Mouse (Mus musculus): ENCODE results near the gene Dph7.

Dph7 gene

DNA sequence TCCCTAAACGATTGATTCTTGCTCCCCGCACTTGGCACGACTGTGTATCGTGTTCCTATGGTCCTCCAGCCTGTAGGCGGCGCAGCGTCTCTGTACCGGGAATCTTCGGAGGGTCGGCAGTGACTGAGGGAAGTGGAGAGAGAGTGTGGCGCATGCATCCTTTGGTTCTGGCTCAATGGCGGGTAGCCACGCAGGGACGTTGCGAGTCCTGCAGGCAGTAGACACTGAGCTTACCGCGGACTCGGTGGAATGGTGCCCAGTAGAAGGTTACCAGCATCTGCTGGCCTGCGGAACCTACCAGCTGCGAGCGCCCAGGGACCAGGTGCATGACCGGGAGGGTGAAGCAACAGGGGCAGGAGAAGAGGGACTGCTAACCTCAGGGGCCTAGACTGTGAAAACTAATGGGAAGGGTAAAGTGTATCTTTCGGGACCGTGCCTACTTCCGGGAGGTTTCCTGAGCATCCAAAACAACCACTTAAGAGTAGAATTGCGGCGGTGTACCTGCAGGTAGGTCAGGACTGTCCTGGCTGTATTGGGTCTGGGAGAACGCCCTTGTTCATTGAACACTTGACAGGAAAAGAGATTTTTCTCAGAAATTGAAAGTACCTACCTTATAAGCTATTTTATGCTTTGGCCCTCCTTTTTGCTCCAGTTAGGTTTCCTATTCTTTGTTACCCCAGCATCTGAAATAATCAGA, at the start of gene Dph7:
Gene Dph7 (plus strand): TSS at position 97 of the 697 bp plus-strand sequence.
- peak; percentile 88 for DNase-seq

- no peak for DNase-seq
These were observed 49.6 kb upstream of the Dph7 start for GRCm38 (mm10) chr2:24912589-24912988.

DNA sequence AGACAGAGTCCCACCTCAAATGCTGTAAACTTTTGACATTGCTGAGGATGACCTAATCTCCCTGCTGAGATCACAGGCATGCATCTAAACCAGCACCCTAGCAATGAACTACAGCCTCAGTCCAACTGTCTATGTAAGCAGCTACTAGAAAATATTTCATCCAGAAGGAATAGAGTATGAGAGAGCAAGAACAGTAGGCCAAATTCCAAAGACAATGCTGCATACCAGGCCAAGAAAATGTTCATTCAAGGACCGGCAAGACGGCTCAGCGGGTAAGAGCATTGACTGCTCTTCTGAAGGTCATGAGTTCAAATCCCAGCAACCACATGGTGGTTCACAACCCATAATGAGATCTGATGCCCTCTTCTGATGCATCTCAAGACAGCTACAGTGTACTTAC, 47.4 kb upstream of the Dph7 start:
- DNase-seq, result no peak

DNA sequence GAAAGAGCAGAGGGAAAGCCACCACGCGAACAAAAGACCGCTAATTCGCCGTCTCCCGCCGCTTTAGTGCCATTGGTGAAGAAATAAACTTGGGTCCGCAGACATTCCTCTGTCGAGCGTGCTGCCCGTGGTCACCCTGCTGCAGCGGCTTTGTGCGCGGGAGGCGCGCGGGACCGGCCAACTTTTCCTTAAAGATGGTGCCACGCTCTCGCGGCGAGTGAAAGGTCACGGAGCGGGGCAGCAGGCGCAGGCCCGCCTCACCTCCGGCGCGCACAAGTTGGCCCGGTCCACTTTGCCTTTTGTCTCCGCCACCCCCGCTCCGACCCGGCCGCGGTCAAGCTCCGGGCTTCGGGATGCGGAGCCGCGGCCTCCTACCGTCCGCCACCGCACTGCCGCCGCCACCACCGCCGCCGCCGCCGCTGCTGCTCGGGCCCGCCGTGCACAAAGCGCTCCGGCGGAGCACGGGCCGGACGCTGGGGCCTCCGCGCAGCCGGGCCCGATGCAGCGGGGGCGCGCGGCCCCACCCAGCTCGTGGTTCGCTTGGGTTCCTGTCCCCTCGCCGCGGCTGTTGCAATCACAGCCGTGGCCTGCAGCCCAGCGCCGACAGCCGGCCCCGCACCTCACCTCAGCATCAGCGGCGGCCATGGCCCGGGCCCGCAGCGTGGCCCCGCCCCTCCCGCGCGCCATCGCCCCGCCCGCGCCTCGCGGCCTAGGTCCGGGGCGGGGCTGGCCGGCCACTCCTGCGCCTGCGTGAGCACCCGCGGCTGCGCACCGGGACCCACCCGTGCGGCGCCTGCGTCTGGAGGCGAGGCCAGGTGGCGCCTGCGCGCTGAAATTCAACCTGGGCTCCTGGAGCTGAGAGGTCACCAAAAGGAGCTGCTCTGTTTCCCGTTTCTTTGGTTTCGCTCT, 43.0 kb upstream of the Dph7 start, which contains the start of gene Ehmt1:
Gene Ehmt1 (minus strand): TSS at position 685 of the 909 bp plus-strand sequence.
- peak; percentile 95 for DNase-seq

DNA sequence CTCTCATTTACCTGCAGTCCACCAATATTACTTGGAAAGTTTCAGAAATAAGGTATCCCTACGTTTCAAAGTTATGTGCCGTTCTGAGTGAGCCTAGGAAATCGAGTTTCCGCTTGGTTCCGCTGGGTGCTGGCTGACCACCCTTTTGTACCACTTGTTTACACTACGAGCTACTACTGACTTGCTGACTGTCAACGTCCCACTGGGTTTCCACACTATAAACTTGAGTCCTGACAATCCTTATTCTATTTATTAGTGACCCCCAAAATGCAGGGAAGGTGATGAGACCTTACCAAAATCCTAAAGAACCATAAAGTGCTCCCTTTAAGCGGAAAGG, 42.4 kb upstream of the Dph7 start:
- DNase-seq, result no peak

GRCm38 (mm10) chr2:24923561-24923960, 38.6 kb upstream of the Dph7 start:
- DNase-seq, result peak; percentile 15

DNA sequence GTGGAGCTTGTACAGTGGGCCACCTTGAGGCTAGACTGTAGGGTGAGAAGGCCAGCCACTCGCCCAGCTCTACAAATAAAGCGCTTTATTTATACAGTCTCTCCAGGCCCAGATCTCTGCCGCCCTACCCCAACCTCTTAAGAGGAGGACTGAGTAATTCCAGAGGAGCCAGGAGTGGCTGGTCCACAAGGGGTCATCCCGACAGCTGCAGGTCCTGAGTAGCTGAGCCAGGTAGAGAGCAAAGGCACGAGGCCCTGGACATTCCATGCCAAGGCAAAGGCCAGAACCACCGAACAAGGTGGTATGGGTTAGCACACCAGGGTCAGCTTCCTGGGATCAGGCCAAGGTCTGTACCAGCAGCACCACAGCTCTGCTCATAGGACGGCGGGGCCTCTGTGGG, 36.9 kb upstream of the Dph7 start:
- no peak for DNase-seq

GRCm38 (mm10) chr2:24926345-24926964, 35.7 kb upstream of the Dph7 start:
- DNase-seq, result peak; percentile 7

GRCm38 (mm10) chr2:24926965-24927358, 35.2 kb upstream of the Dph7 start:
- no peak for DNase-seq

DNA sequence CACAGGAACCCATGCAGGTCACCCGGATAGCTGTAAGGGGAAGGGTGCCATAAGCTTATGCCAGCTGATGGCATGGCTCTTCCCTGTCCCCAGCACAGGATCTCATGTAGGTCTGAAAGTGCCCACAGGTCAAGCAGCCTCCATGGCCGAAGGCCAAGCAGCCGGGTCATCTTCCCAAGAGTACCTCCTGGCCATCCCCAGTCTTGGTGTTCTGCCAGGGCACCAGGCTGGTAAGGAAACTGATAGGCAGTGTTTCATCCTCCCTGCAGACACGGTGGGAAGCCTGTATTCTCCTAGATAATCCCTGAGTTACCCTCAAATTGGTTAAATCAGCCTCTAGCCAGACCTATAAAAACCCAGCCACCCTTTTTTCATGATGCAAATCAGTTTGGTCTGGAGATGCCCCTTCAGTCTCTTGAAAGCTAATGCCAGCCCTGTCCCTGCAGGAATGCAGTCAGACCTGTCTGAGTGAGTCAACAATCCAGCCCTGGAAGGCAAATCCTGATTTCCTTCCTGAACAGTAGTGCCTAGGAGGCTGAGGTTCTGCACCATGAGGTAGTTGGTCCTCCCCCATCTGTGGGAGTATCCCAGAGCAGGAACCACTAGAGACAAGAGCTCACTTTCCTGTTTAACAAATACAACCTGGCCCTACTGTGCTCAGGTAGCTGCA, 34.3 kb upstream of the Dph7 start:
- DNase-seq, result peak; percentile 59

DNA sequence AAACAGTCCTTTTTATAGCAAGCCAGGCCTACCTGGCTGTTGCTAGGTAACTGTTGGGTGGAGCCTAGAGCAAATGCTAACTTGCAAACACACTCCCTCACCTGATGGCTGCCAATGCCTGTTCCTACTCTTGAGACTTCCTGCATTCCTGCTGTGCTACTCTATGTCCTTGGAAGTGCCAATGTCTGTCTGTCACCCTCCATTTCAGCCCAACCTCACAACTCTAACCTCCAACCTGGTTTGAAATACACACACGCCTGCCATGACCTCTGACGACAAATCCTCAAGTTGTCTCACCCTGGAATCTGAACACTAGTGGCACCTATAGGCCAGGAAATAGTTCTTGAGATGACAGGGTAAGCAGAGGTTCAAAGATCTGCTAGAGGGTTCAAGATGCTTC, 33.1 kb upstream of the Dph7 start:
- DNase-seq, result peak; percentile 48

DNA sequence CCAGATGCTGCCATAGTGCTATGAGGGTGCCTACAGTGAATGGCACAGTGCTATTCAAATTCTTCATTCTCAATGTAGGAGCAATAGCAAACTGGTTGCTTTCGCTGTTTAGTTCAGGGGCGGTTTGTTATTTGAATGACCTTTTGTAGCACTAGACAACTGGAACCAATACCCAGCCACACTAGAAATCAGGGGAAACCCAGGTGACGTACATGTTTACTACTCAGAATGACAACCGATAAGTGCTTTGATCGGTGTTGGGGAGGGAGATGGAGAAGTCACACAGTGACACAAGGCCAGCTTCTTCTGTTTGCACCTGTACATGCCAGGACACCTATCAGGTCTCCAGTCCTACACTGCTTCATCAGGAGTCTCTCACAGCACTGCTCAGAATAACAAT, 32.6 kb upstream of the Dph7 start:
- no peak for DNase-seq

DNA sequence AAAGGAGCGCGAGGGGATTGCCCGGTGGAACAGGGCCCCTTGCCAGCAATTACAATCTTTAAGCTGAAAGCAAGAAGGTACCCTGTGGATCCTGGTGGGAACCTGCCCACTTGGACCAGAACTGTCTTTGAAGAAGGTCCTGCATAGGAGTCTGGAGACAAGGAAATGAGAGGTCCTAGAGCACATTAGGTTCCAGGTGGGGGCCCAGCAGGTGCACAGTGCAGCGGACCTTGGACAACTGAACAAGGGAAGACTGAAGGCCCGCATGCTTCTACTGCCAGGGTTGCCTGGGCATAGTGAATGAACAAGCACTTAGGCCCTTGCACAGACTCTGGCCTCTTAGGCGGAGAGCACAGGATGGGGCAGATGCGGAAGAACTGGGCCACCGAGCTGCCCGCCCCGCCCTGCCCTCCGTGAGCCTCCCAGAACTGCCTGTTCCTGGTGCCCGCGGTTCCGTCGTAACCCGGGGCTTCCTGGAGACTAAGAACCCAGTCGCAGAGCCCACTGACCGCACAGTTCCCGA, 27.7 kb upstream of the Dph7 start:
- DNase-seq, result no peak

- peak; percentile 95 for DNase-seq
These were observed 27.0 kb upstream of the Dph7 start, which contains the start of gene Arrdc1 for GRCm38 (mm10) chr2:24935057-24935796. Arrdc1 (minus strand) TSS chr2:24935252.

- no peak for DNase-seq
These were observed 20.1 kb upstream of the Dph7 start for GRCm38 (mm10) chr2:24942092-24942491.

DNA sequence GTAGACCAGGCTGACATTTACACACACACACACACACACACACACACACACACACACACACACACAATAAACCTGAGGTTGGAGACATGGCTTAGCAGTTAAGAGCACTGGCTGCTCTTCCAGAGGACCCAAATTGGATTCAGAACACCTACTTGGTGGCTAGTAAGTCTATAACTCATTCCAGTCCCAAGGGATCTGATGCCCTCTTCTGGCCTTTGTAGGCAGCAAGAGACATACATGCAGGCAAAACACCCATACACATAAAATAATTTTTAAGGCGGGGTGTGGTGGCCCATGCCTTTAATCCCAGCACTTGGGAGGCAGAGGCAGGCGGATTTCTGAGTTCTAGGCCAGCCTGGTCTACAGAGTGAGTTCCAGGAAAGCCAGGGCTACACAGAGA, 17.9 kb upstream of the Dph7 start:
- DNase-seq, result peak; percentile 50

GRCm38 (mm10) chr2:24949421-24950188, 12.6 kb upstream of the Dph7 start, which contains the start of gene Zmynd19:
Zmynd19 (plus strand) TSS chr2:24949792.
- DNase-seq, result peak; percentile 98

GRCm38 (mm10) chr2:24950189-24950535, 12.0 kb upstream of the Dph7 start:
- DNase-seq, result no peak

- DNase-seq, result no peak
These were observed 9.6 kb upstream of the Dph7 start for GRCm38 (mm10) chr2:24952537-24953055.

DNA sequence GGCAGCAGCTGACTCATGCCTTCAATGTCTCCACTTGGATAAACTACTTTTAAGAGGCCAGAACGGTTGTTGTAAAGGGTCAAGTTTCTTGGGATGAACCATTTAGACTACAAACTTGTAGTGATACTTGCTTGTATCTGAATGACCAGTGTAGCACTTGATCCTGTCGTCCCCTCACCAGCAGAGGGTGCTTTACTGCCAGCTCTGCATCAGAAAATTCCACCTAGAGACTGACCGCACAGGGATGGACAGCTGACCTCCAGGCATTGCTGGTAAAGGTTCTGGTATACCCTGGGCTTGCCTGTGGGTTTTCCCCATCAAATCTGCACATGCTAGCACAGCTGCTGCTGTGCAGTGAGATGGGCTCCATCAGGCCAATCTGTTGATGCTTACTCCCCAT, 1.3 kb upstream of the Dph7 start:
- DNase-seq, result peak; percentile 53

GRCm38 (mm10) chr2:24970386-24970785, 8.2 kb downstream of the Dph7 start:
- DNase-seq, result no peak
